Mouse (Mus musculus) midbrain, embryonic 13.5 days (tissue): ENCODE measurements at regions not wholly inside any gene's neighbourhood (a gene's known extent, or its start where the extent isn't known, plus 50 kb on each side); places are given as distances from the start of the nearest gene placed in this dataset.
A peak's percentile ranks its signal among the peaks of the same experiment; 100 is the strongest.

Experiments used
- ATAC-seq: fragments of 200-750 bp; cut with Nextera tagmentation; 2 replicates; pipeline ENCODE4 v1.8.0; 2017; ENCODE audit warnings: mild to moderate bottlenecking, moderate TSS enrichment, moderate library complexity
- H3K27ac ChIP-seq: fragments of 300-500 bp; sonication (generic); 2 replicates; pipeline ENCODE4 v1.5.1; 2015; ENCODE audit warnings: inconsistent platforms, mild to moderate bottlenecking, moderate library complexity
- H3K27me3 ChIP-seq: fragments of 300-500 bp; sonication (generic); 2 replicates; pipeline ENCODE4 v1.6.1; 2015; ENCODE audit warnings: mild to moderate bottlenecking, inconsistent platforms
- H3K36me3 ChIP-seq: fragments of 300-500 bp; sonication (generic); 2 replicates; pipeline ENCODE4 v1.6.1; 2015; ENCODE audit warnings: mild to moderate bottlenecking, inconsistent platforms
- H3K4me1 ChIP-seq: fragments of 300-500 bp; sonication (generic); replicated peaks from 2 replicates; pipeline ENCODE4 v1.6.1; 2015; ENCODE audit warnings: inconsistent platforms
- H3K4me2 ChIP-seq: fragments of 300-500 bp; sonication (generic); replicated peaks from 2 replicates; pipeline ENCODE4 v1.6.1; 2015; ENCODE audit warnings: moderate library complexity, mild to moderate bottlenecking, inconsistent platforms
- H3K4me3 ChIP-seq: fragments of 300-500 bp; sonication (generic); replicated peaks from 2 replicates; pipeline ENCODE4 v1.5.1; 2015; ENCODE audit warnings: mild to moderate bottlenecking, inconsistent platforms
- H3K9ac ChIP-seq: fragments of 300-500 bp; sonication (generic); replicated peaks from 2 replicates; pipeline ENCODE4 v1.6.1; 2015; ENCODE audit warnings: mild to moderate bottlenecking, inconsistent platforms
- H3K9me3 ChIP-seq: fragments of 300-500 bp; sonication (generic); 2 replicates; pipeline ENCODE4 v1.6.1; 2016; ENCODE audit warnings: mild to moderate bottlenecking, inconsistent platforms
- WGBS: fragments of 180-500 bp; shearing (Covaris S2); methylation state at CpG from one replicate; pipeline ENCODE4 v1.1.7; 2015; 5-methylcytosine and 5-hydroxymethylcytosine counted together

DNA sequence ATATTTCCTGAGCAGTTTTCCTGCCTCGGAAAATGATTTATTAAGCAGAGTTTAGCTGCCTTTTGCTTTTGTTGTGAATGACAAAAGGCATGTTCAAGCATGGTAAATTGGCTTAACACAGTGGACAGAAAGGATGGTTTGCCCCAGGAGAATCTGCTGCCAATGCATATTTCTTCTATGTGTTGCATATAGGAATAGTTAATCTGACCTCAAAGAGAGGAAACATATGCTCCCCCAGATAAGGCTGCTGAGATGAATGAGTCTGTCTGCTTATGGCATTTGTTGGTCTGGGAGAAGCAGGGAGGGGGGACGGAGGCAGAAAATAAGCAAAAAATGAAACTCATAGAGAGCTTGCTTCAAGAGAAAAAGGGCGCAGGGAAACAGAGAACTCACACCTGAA lies 638.9 kb downstream of the Stpg2 start:
- ATAC-seq: peak; percentile 62; the same call in 1 of the 2 replicates
- Histone ChIP-seq H3K9ac (no peak overlapping the region), H3K4me3 (no peak overlapping the region), H3K27ac (no peak overlapping the region), H3K36me3 (no peaks in the 10 kb centered on the region), H3K4me1 (no peaks in the 10 kb centered on the region), H3K4me2 (no peak overlapping the region), H3K27me3 (no peaks in the 10 kb centered on the region), H3K9me3 (no peaks in the 10 kb centered on the region)
- 52% methylated on average over 3 of the region's 3 CpGs for WGBS

DNA sequence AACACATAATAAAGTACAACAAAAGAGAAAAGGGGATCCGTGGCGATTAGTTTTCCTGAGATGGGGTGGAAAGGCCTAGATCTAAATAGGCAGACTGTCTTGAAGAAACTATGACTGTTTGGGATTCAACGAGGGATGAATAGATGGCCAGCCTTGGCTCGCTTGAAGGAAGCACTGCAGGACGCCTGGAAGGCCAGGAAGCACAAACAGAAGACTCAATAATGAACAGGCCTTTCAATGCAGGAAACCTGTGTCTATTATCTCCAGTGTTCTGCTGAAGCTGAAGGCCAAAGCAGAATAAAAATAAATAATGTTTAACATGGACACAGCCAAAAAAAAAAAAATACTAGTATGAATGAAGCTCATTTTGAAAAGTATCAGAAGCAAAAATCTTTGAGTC lies 642.3 kb downstream of the Stpg2 start:
- ATAC-seq: no peak
- Histone ChIP-seq H3K4me1 (no peaks in the 10 kb centered on the region), H3K9ac (no peak overlapping the region), H3K4me2 (no peak overlapping the region), H3K27ac (no peak overlapping the region), H3K4me3 (no peak overlapping the region), H3K36me3 (no peaks in the 10 kb centered on the region), H3K9me3 (no peaks in the 10 kb centered on the region), H3K27me3 (no peaks in the 10 kb centered on the region)
- 45% methylated on average over 5 of the region's 5 CpGs for WGBS

DNA sequence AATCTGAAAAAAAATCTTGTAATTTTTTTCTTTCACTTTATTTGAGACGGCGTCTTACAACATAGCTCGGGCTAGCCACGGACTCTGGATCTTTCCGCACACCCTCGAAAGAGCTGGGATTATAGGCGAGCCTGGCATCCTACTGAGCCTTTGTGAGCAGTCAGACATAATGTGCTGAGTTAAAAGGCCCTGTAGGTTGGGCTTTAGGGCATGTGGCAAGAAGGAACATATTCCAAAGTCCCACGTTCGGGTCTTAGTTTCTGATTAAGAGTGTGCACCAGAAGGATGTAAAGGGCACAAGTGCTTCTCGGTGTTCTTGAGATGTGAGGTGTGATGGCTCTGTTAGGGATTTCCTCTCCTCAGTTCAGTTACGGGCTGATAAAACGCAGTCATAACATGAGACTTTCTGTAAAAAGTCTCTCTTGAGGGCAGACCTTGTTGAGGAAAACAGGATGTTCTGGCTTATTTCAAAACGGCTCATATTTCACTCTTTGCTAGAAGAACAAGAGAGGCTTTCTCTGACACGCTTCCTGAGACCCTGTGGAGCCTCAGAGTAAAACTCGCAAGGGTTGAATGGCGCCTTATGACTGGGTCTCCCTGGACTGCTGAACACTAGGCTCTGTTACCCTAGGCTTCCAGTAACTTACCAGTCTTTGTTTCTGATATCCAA lies 654.6 kb downstream of the Stpg2 start:
- H3K36me3 ChIP-seq: no peaks in the 10 kb centered on the region
- H3K4me3 ChIP-seq: no peak overlapping the region
- ATAC-seq: peak; percentile 49; the same call in 1 of the 2 replicates
- H3K9me3 ChIP-seq: no peaks in the 10 kb centered on the region
- no peak overlapping the region for H3K4me2 ChIP-seq
- no peak overlapping the region for H3K27ac ChIP-seq
- H3K4me1 ChIP-seq: peaks cover 17% of the 10 kb centered on the region
- WGBS: 58% methylated on average over 16 of the region's 16 CpGs
- H3K27me3 ChIP-seq: no peaks in the 10 kb centered on the region
- H3K9ac ChIP-seq: no peak overlapping the region

DNA sequence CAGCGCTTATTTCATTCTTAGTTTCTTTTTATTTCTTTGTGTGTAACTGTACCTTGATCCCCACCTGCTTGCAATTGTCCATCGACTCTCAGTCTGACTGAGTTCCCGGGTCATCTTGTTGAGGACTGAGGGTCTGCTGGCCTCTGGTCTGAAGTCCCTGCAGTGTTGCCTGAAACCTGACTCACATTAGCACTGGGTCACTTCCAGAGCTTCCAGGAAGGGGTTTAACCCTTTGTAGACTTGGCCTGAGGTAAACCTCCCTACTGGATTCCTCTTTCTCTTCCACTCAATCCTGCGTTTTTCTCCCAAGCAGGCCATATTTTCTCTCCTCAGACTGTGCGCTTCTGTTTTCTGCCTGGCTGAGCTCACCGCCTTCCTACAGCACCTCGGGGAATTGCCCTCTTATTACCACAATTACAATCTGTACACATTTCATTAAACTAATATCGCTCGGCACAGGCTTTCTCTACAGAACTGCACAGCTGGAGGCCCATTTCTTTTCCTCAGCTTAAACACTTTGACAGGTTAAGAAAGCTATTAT lies 655.4 kb downstream of the Stpg2 start:
- 25% methylated on average over 9 of the region's 9 CpGs for WGBS
- ATAC-seq: peak; percentile 80
- no peak overlapping the region for H3K9ac ChIP-seq
- no peaks in the 10 kb centered on the region for H3K9me3 ChIP-seq
- no peaks in the 10 kb centered on the region for H3K36me3 ChIP-seq
- peaks cover 17% of the 10 kb centered on the region for H3K4me1 ChIP-seq
- no peaks in the 10 kb centered on the region for H3K27me3 ChIP-seq
- H3K4me2 ChIP-seq: no peak overlapping the region
- no peak overlapping the region for H3K27ac ChIP-seq
- H3K4me3 ChIP-seq: no peak overlapping the region

DNA sequence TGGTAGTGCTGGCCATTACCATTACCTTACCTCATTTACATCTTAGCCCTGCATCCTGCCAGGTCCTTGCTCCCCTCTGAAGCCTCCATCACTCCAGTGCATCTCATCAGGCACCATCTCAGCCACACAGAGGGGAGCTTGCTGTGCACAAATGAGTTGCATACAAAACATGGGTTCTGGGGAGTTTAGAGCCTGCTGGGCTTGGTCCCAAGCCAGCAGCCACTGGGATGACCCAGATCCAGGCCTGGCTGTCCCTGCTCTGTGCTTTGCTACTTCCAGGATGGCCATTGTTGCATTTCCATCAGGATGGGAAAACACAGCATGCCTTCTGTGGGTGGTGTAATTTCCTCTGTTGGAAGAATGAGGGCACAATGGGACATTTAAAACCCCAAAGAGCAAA lies 660.8 kb downstream of the Stpg2 start:
- no peak overlapping the region for H3K4me2 ChIP-seq
- no peaks in the 10 kb centered on the region for H3K36me3 ChIP-seq
- H3K9me3 ChIP-seq: no peaks in the 10 kb centered on the region
- peak overlapping the region; percentile 12; the same call in 1 of the 2 replicates for H3K27ac ChIP-seq
- H3K4me1 ChIP-seq: peaks cover 5% of the 10 kb centered on the region
- H3K27me3 ChIP-seq: no peaks in the 10 kb centered on the region
- H3K4me3 ChIP-seq: no peak overlapping the region
- no peak overlapping the region for H3K9ac ChIP-seq
- ATAC-seq: 0 out of 2 replicates have a peak, but pooled peaks have one; percentile 37

DNA sequence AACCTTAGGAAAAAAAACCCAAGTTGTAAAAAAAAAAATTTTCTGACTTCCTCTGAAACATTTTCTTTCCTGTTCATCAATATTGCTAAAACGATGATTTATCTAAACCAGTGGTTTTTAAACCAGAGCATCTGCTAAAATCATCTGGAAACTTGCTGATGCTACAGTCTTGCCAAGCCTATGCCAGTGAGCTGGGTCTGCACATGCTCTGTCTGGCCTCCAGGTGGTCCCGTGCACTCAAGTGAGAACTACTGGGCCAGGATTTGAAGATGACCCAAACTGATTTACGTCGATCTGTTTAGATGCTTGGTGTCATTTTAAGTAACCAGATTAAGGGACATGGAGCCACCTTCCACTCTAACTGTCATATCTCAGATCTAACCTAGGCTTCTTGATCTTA lies 661.5 kb downstream of the Stpg2 start:
- H3K4me2 ChIP-seq: no peak overlapping the region
- no peaks in the 10 kb centered on the region for H3K4me1 ChIP-seq
- H3K4me3 ChIP-seq: no peak overlapping the region
- ATAC-seq: peak; percentile 45; the same call in 1 of the 2 replicates
- H3K27ac ChIP-seq: no peak overlapping the region
- no peaks in the 10 kb centered on the region for H3K36me3 ChIP-seq
- H3K9ac ChIP-seq: no peak overlapping the region
- H3K27me3 ChIP-seq: no peaks in the 10 kb centered on the region
- WGBS: 87% methylated on average over 4 of the region's 4 CpGs
- no peaks in the 10 kb centered on the region for H3K9me3 ChIP-seq

DNA sequence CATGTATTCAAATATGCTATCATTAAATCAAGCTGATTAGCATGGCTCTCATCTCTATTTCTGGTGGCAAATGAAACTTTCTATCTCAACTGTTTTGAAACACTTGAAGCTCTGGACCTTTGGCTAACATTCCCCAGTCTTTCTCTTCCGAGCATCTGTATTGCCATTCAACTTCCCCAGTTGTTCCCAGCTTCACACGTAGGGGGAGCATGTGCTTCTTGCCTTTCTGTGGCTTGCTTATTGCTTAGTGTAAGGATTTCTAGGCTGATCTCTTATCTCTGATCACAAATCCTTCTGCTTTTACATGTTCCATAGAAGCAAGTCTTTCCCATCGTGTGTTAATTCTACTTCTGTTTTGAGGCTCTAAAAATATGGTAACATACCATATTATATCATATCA lies 662.0 kb downstream of the Stpg2 start:
- Histone ChIP-seq H3K4me1 (no peaks in the 10 kb centered on the region), H3K9me3 (no peaks in the 10 kb centered on the region), H3K27me3 (no peaks in the 10 kb centered on the region), H3K9ac (no peak overlapping the region), H3K4me2 (no peak overlapping the region), H3K4me3 (no peak overlapping the region), H3K27ac (no peak overlapping the region), H3K36me3 (no peaks in the 10 kb centered on the region)
- 78% methylated on average over 3 of the region's 3 CpGs for WGBS
- ATAC-seq: no peak

DNA sequence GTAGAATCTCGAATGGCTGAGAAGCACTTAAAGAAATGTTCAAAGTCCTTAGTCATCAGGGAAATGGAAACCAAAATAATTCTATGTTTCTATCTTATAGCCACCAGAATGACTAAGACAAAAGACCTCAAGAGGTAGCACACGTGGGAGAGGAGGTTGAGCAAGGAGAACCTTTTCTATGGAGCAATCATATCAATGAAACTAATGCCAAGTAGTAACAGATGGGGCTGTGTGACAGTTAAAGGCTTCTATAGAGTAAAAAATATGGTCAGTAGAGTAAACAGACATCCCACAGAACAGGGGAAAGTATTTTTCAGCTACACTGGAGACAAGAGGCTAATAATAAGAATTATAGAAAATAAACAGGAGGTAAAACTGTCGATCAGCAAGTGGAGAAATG lies 664.3 kb downstream of the Stpg2 start:
- Histone ChIP-seq H3K9me3 (no peaks in the 10 kb centered on the region), H3K4me2 (no peak overlapping the region), H3K27ac (no peak overlapping the region), H3K4me3 (no peak overlapping the region), H3K9ac (no peak overlapping the region), H3K27me3 (no peaks in the 10 kb centered on the region), H3K36me3 (no peaks in the 10 kb centered on the region), H3K4me1 (no peaks in the 10 kb centered on the region)
- 84% methylated on average over 3 of the region's 3 CpGs for WGBS
- no peak for ATAC-seq

DNA sequence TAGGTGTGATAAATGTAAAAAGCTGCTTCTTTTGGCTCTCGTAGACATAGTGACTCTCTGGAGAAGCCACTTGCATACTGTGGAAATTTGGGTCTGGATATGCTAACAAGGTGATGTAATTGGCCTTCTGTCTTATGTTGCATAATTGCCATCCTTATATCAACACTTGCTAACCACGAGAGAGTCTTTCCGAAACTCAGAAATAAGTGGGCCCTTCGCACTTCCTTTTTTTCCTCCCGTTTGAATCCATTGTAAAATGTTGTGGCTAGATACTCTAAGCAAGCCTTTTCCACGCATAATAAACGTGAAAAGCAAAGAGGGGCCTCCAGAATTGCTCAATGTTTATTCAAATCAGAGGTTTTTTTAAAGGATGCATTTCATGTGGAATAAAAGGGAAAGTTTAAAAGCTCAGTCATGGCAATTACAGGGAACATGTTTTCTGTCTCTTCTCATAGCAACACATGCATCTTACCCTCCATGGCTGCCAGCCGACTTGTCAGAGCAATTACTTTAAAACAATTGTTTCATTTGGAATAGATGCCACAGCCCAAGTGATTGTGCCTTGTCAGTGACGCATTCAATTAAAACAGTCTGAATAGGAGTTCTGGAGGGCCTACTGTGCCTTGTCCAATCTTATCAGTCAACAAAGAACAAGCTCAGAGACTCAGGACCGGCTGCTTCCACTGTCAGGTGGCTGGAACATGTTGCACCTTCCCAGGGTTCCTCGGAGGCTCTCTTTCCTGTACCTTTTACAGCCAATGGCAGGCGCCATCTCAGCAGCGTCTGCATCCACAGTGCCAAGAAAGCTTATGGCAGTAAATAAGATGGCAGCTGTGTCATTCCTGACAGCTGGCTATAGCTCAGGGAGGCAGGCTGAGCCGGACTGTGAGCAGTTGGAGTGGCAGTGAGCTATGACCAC lies 680.7 kb downstream of the Stpg2 start:
- no peaks in the 10 kb centered on the region for H3K36me3 ChIP-seq
- H3K4me2 ChIP-seq: peak overlapping the region; percentile 29
- peak; percentile 96 for ATAC-seq
- no peak overlapping the region for H3K4me3 ChIP-seq
- H3K4me1 ChIP-seq: peaks cover 18% of the 10 kb centered on the region
- H3K9ac ChIP-seq: no peak overlapping the region
- WGBS: 24% methylated on average over 14 of the region's 14 CpGs
- no peaks in the 10 kb centered on the region for H3K9me3 ChIP-seq
- H3K27me3 ChIP-seq: 0 out of 2 replicates have a peak, but pooled peaks cover 3% of the 10 kb centered on the region
- peak overlapping the region; percentile 35; the same call in 1 of the 2 replicates for H3K27ac ChIP-seq

DNA sequence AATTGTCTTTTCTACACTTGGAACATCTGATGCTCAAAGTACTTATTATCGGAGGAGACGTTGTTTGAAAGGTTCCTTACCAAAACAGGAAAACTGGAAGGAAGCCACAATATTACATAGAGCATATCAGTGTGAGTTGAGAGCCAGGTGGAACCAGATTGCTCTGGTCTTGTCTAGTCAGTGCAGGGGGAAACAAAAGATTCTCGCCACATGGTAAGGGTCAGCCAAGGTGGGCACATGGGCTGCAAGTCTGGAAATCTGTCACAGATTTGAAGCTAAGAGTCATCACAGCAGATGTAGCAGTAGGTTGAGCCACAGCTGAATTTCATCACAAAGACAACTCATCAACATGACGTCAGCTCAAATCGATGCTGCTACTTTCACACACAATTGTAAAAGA lies 681.8 kb downstream of the Stpg2 start:
- H3K9me3 ChIP-seq: no peaks in the 10 kb centered on the region
- ATAC-seq: no peak
- 82% methylated on average over 5 of the region's 5 CpGs for WGBS
- H3K27ac ChIP-seq: no peak overlapping the region
- H3K4me3 ChIP-seq: no peak overlapping the region
- no peaks in the 10 kb centered on the region for H3K36me3 ChIP-seq
- H3K9ac ChIP-seq: no peak overlapping the region
- H3K4me2 ChIP-seq: no peak overlapping the region
- H3K27me3 ChIP-seq: 0 out of 2 replicates have a peak, but pooled peaks cover 3% of the 10 kb centered on the region
- H3K4me1 ChIP-seq: peaks cover 18% of the 10 kb centered on the region

DNA sequence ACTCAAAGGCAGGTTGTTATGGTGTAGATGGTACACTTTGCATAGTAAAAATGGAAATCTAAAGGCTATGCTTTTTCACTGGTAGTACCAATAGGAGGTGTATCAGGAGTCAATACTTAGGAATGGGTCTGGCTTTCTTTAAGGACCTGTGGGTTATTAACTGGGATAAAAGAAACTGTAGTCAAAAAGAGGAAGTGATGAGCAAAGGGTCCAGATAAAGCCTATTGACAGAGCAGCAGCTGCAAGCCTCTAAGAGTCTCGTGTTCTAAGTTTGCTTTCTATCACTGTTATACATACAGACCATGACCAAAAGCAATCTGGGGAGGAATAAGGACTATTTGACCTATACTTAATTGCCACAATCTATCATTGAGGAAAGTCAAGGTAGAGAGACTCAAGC lies 683.0 kb downstream of the Stpg2 start:
- no peak overlapping the region for H3K4me3 ChIP-seq
- no peak for ATAC-seq
- no peak overlapping the region for H3K27ac ChIP-seq
- no peaks in the 10 kb centered on the region for H3K9me3 ChIP-seq
- H3K9ac ChIP-seq: no peak overlapping the region
- peaks cover 18% of the 10 kb centered on the region for H3K4me1 ChIP-seq
- no peak overlapping the region for H3K4me2 ChIP-seq
- H3K36me3 ChIP-seq: no peaks in the 10 kb centered on the region
- no peaks in the 10 kb centered on the region for H3K27me3 ChIP-seq
- WGBS: 85% methylated on average over 1 of the region's 1 CpGs

DNA sequence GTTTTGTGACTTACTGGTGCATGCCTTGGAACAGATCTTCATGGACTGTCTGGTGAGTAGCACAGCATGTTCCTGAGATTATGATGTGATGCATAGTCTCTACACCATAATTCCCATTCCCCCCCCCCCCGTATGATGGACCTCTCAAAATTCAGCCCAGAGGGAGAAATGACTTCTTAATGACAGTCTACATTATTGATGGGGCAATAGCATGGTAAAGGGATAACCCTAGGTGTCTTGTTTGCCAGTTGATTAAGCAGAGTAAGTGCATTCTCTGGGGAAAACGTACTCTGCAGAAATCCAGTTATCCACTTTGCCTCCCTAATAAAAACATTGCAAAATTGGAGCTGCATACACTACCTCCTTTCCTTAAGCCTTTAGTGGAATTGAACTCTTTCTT lies 684.7 kb downstream of the Stpg2 start:
- 63% methylated on average over 2 of the region's 2 CpGs for WGBS
- Histone ChIP-seq H3K4me1 (peaks cover 18% of the 10 kb centered on the region), H3K9ac (no peak overlapping the region), H3K27me3 (no peaks in the 10 kb centered on the region), H3K9me3 (no peaks in the 10 kb centered on the region), H3K4me2 (no peak overlapping the region), H3K36me3 (no peaks in the 10 kb centered on the region), H3K27ac (no peak overlapping the region), H3K4me3 (no peak overlapping the region)
- no peak for ATAC-seq
